Mouse (Mus musculus) neural tube, embryonic 15.5 days (tissue): ENCODE measurements around the gene Kif1b. TPM values are rescaled to one million over a fixed set of nuclear protein-coding genes. Genes with fewer than 3 reads are reported as not detected.

Experiments
- ATAC-seq: fragments of 200-750 bp; cut with Nextera tagmentation; 2 replicates; pipeline ENCODE4 v1.8.0; 2017; ENCODE audit warnings: mild to moderate bottlenecking, moderate TSS enrichment, moderate library complexity; ENCODE audit not compliant: low FRiP score
- H3K27ac ChIP-seq: fragments of 300-500 bp; sonication (generic); replicated peaks from 2 replicates; pipeline ENCODE4 v1.5.1; 2015; ENCODE audit warnings: mild to moderate bottlenecking, inconsistent platforms
- H3K27me3 ChIP-seq: fragments of 300-500 bp; sonication (generic); replicated peaks from 2 replicates; pipeline ENCODE4 v1.6.1; 2015; ENCODE audit warnings: inconsistent platforms
- H3K36me3 ChIP-seq: fragments of 300-500 bp; sonication (generic); 2 replicates; pipeline ENCODE4 v1.6.1; 2015; ENCODE audit warnings: inconsistent platforms
- H3K4me1 ChIP-seq: fragments of 300-500 bp; sonication (generic); 2 replicates; pipeline ENCODE4 v1.6.1; 2015; ENCODE audit warnings: inconsistent platforms
- H3K4me2 ChIP-seq: fragments of 300-500 bp; sonication (generic); 2 replicates; pipeline ENCODE4 v1.6.1; 2015; ENCODE audit warnings: inconsistent platforms, mild to moderate bottlenecking, moderate library complexity
- H3K4me3 ChIP-seq: fragments of 300-500 bp; sonication (generic); replicated peaks from 2 replicates; pipeline ENCODE4 v1.5.1; 2015; ENCODE audit warnings: mild to moderate bottlenecking, inconsistent platforms
- H3K9ac ChIP-seq: fragments of 300-500 bp; sonication (generic); replicated peaks from 2 replicates; pipeline ENCODE4 v1.6.1; 2015; ENCODE audit warnings: mild to moderate bottlenecking, inconsistent platforms
- H3K9me3 ChIP-seq: fragments of 300-500 bp; sonication (generic); replicated peaks from 2 replicates; pipeline ENCODE4 v1.6.1; 2016; ENCODE audit warnings: inconsistent platforms
- WGBS: fragments of 180-500 bp; shearing (Covaris S2); methylation state at CpG from one replicate; pipeline ENCODE4 v1.1.7; 2015; ENCODE audit warnings: mixed read lengths; 5-methylcytosine and 5-hydroxymethylcytosine counted together
- polyA plus RNA-seq: library from polyadenylated mRNA; unstranded; fragments of >200 nt; fragmentation: Nextera tagmentation; extraction: Ambion mirVana; gene quantifications from 2 replicates; pipeline ENCODE4 v1.2.1, GENCODE M21; 2015

Gene Kif1b
- 102 and 121 TPM in 2 replicates for polyA plus RNA-seq

DNA sequence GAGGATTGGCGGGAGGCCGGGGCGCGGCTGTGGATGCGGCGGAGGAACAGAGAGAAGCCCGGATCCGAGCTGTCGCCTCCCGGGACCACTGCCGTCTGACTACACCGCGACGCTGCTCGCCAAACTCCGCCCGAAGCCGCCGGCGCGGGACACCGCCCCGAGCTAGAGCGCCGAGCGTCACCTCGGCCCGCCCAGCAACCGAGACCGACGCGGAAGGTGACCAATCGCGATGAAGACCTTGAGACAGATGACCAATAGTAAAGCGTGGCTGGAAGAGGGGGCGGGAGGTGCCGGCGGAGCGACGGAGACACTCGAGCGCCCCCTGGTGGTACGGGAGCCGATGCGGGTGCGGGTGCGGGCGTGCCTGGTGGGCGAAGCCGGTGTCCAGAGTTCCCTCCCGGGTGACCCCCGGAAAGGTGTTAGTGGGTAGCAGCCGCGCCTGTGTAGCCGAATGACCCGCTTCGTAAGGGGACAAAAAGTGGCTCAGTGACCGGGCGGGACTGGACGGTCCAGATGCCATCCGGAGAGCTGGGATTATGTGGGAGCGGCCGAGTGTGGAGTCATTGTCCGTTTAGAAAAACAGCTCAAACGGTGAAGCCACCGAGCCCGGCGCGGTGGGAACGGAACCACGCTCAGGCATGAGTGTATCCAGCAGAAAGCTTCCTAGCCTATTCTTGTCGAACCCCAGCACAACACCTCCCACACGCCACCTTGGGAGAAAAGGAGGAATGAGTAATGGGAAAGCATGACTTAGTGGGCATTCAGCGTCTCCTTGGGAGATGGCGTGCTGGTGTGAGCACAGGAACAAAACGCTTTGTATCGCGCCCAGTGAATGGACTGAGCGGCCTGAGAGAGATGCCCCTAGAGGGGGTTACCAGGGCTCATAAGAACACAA, at the start of gene Kif1b:
Kif1b (minus strand) TSS at position 98 of the 895 bp plus-strand sequence.
- H3K27me3 ChIP-seq: no peaks in the 10 kb centered on the region
- H3K9ac ChIP-seq: peak within 1 kb of the TSS; percentile 99
- H3K4me3 ChIP-seq: peak within 1 kb of the TSS; percentile 99
- H3K4me1 ChIP-seq: peaks cover 46% of the 10 kb centered on the region
- WGBS: under 1% methylated on average over 79 of the region's 79 CpGs
- peak within 1 kb of the TSS; percentile 72 for H3K4me2 ChIP-seq
- ATAC-seq: peak; percentile 97
- H3K36me3 ChIP-seq: no peaks in the 10 kb centered on the region
- H3K9me3 ChIP-seq: no peaks in the 10 kb centered on the region
- peak within 1 kb of the TSS; percentile 98 for H3K27ac ChIP-seq

DNA sequence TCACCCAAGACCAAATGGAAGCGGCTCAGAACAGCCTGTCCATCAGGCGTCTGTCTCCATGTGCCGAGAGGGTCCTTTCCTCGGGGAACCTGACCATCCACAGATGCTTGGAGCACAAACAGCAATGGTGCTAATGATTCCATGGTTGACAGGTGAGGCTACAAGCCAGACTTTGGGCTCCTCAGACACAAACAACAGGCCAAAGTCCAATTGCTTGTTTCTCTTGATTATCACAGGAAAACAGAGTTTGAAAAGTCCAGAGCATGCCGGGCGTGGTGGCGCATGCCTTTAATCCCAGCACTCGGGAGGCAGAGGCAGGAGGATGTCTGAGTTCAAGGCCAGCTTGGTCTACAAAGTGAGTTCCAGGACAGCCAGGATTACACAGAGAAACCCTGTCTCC, 47.2 kb upstream of the Kif1b start:
- ATAC-seq: no peak

DNA sequence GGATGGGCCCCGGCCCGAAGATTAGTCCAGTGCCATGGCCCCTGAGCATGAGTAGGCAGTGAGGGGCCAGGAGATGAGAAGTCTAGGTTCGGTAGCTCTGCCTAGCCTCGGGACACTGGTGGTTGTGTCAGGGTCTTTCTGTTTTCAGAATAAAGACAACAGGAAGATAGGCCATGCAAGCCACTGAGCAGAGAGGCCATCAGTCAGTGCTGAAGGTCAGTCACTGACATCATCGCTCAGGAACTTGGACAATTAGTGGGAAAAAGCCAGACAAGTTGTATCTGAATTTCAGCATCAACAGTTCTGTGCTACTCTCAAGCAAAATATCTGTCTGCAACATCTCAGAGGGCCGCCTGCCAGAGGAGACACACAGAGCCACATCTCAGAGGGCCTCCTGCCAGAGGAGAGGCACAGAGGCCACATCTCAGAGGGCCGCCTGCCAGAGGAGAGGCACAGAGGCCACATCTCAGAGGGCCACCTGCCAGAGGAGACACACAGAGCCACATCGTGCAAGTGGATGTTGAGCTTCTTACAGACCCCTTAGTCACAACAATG, 44.2 kb upstream of the Kif1b start:
- 90% methylated on average over 8 of the region's 8 CpGs for WGBS
- H3K36me3 ChIP-seq: peaks cover 86% of the 10 kb centered on the region

More for the DNA sequence above, 47.2 kb upstream of the Kif1b start:
- Histone ChIP-seq H3K4me1 (no peaks in the 10 kb centered on the region), H3K9me3 (no peaks in the 10 kb centered on the region), H3K4me3 (no peak overlapping the region), H3K27me3 (no peaks in the 10 kb centered on the region), H3K27ac (no peak overlapping the region), H3K9ac (no peak overlapping the region), H3K36me3 (peaks cover 94% of the 10 kb centered on the region), H3K4me2 (no peak overlapping the region)
- WGBS: over 99% methylated on average over 8 of the region's 8 CpGs

GRCm38 (mm10) chr4:149348963-149349362, 41.5 kb upstream of the Kif1b start:
- WGBS: 79% methylated on average over 5 of the region's 5 CpGs
- no peak overlapping the region for H3K4me3 ChIP-seq
- H3K36me3 ChIP-seq: peaks cover 84% of the 10 kb centered on the region
- no peak for ATAC-seq
- no peak overlapping the region for H3K9ac ChIP-seq
- H3K9me3 ChIP-seq: no peaks in the 10 kb centered on the region
- no peaks in the 10 kb centered on the region for H3K4me1 ChIP-seq
- H3K27me3 ChIP-seq: no peaks in the 10 kb centered on the region
- no peak overlapping the region for H3K27ac ChIP-seq
- no peak overlapping the region for H3K4me2 ChIP-seq

More for the DNA sequence above, 44.2 kb upstream of the Kif1b start:
- no peak overlapping the region for H3K27ac ChIP-seq
- no peak overlapping the region for H3K9ac ChIP-seq
- no peaks in the 10 kb centered on the region for H3K9me3 ChIP-seq
- H3K4me3 ChIP-seq: no peak overlapping the region
- ATAC-seq: no peak
- H3K4me2 ChIP-seq: no peak overlapping the region
- H3K4me1 ChIP-seq: no peaks in the 10 kb centered on the region
- no peaks in the 10 kb centered on the region for H3K27me3 ChIP-seq

- Histone ChIP-seq H3K4me2 (no peak overlapping the region), H3K4me3 (no peak overlapping the region), H3K36me3 (peaks cover 83% of the 10 kb centered on the region), H3K27me3 (no peaks in the 10 kb centered on the region), H3K27ac (no peak overlapping the region), H3K9me3 (no peaks in the 10 kb centered on the region), H3K4me1 (no peaks in the 10 kb centered on the region), H3K9ac (no peak overlapping the region)
- no peak for ATAC-seq
- 90% methylated on average over 5 of the region's 5 CpGs for WGBS
These were observed 38.4 kb upstream of the Kif1b start for GRCm38 (mm10) chr4:149345873-149346272.

- Histone ChIP-seq H3K27me3 (no peaks in the 10 kb centered on the region), H3K9me3 (no peaks in the 10 kb centered on the region), H3K4me1 (no peaks in the 10 kb centered on the region), H3K36me3 (peaks cover 75% of the 10 kb centered on the region), H3K4me3 (no peak overlapping the region), H3K9ac (no peak overlapping the region), H3K4me2 (no peak overlapping the region), H3K27ac (no peak overlapping the region)
- ATAC-seq: no peak
- WGBS: 80% methylated on average over 8 of the region's 8 CpGs
These were observed 36.8 kb upstream of the Kif1b start for GRCm38 (mm10) chr4:149344311-149344710.

- 76% methylated on average over 2 of the region's 2 CpGs for WGBS
These were observed 33.2 kb upstream of the Kif1b start for GRCm38 (mm10) chr4:149340680-149341079.

GRCm38 (mm10) chr4:149339426-149340214, 32.1 kb upstream of the Kif1b start:
- H3K4me1 ChIP-seq: no peaks in the 10 kb centered on the region
- H3K9ac ChIP-seq: no peak overlapping the region
- no peak for ATAC-seq
- H3K27me3 ChIP-seq: no peaks in the 10 kb centered on the region
- H3K27ac ChIP-seq: no peak overlapping the region
- H3K36me3 ChIP-seq: peaks cover 79% of the 10 kb centered on the region
- H3K4me3 ChIP-seq: no peak overlapping the region
- H3K9me3 ChIP-seq: no peaks in the 10 kb centered on the region
- no peak overlapping the region for H3K4me2 ChIP-seq
- 76% methylated on average over 5 of the region's 5 CpGs for WGBS

More at GRCm38 (mm10) chr4:149340680-149341079, 33.2 kb upstream of the Kif1b start:
- H3K4me3 ChIP-seq: no peak overlapping the region
- H3K4me2 ChIP-seq: no peak overlapping the region
- H3K36me3 ChIP-seq: peaks cover 78% of the 10 kb centered on the region
- no peak overlapping the region for H3K9ac ChIP-seq
- H3K27me3 ChIP-seq: no peaks in the 10 kb centered on the region
- no peaks in the 10 kb centered on the region for H3K4me1 ChIP-seq
- ATAC-seq: no peak
- H3K27ac ChIP-seq: no peak overlapping the region
- no peaks in the 10 kb centered on the region for H3K9me3 ChIP-seq

DNA sequence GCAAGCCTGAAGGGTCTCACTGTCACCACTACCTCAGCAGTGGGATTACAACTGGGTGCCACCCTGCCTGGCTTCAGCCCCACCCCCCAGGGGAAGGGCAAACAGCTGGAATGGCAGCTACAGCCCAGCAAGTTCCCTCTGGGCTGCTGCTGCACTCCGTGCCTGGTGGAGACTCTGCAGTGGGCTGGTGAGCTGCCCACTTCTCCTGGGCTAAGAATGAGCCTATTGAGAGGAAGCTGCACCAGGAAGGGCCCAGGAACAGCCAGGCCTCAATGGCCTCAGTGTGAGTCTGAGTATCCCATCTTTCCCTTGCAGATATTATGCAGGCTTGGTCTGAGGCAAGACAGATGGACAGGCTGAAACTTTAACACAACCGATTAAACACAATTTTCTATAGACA, 30.6 kb upstream of the Kif1b start:
- Histone ChIP-seq H3K36me3 (peaks cover 78% of the 10 kb centered on the region), H3K27ac (no peak overlapping the region), H3K4me3 (no peak overlapping the region), H3K4me1 (no peaks in the 10 kb centered on the region), H3K9me3 (no peaks in the 10 kb centered on the region), H3K4me2 (no peak overlapping the region), H3K27me3 (no peaks in the 10 kb centered on the region), H3K9ac (no peak overlapping the region)
- ATAC-seq: no peak
- WGBS: 83% methylated on average over 2 of the region's 2 CpGs

- Histone ChIP-seq H3K27me3 (no peaks in the 10 kb centered on the region), H3K4me3 (no peak overlapping the region), H3K9ac (no peak overlapping the region), H3K9me3 (no peaks in the 10 kb centered on the region), H3K4me1 (no peaks in the 10 kb centered on the region), H3K36me3 (peaks cover 79% of the 10 kb centered on the region), H3K27ac (no peak overlapping the region), H3K4me2 (no peak overlapping the region)
- whole genome bisulfite sequencing: 91% methylated on average over 9 of the region's 9 CpGs
- no peak for ATAC-seq
These were observed 29.9 kb upstream of the Kif1b start for GRCm38 (mm10) chr4:149337353-149337752.

- no peaks in the 10 kb centered on the region for H3K9me3 ChIP-seq
- no peak overlapping the region for H3K4me3 ChIP-seq
- H3K27me3 ChIP-seq: no peaks in the 10 kb centered on the region
- H3K27ac ChIP-seq: no peak overlapping the region
- 91% methylated on average over 7 of the region's 7 CpGs for WGBS
- H3K36me3 ChIP-seq: peaks cover 77% of the 10 kb centered on the region
- H3K9ac ChIP-seq: no peak overlapping the region
- no peak overlapping the region for H3K4me2 ChIP-seq
- no peak for ATAC-seq
- no peaks in the 10 kb centered on the region for H3K4me1 ChIP-seq
These were observed 28.8 kb upstream of the Kif1b start for GRCm38 (mm10) chr4:149336302-149336701.
